Mouse (Mus musculus): ENCODE results near the gene Hsf2.
A peak's percentile ranks its signal among the peaks of the same experiment; 100 is the strongest.
"Not testable (repeated sequence)": the region's sequence is repeated elsewhere in the genome, so short reads cannot be mapped to it uniquely, and the experiment has no call there.

Gene Hsf2

DNA sequence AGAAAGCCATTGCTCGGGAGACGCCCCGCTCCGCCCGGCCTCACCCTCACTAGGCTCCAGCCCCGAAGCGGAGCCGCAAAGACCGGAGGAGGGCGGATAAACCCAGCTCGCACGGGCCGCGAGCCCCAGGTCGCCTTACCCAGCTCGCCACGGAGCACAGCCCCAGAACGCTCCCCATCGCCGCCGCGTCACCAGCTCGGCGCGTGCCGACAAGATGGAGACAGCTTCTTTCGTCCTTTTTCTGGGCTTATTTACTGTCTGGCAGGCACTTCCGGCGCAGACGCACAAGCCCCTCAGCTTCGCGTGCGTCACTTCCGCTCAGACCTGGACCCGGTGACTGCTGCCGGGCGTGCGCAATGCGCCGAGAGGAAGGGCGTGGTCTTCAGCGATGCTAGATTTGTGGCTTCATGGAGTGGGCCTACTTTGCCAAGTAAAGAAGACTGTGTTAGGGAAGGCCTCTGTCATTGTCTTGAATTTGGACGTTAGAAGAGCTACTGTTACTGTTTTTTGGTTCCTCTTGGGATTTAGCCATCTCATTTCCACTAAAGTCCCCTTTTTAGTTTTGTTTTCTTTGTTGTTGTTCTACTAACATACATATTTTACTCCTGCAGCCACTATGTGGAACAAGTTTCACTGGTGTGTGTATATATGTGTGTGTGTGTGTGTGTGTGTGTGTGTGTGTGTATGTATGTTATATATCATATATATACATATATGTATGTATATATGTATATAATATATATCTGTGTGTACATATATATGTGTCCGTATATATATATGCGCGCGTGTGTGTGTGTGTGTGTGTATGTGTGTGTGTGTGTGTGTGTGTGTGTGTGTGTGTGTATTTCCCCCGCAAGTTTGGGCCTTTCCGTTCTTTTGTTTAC lies 46.3 kb downstream of the Hsf2 start, which contains the start of gene Serinc1:
TSS of gene Serinc1 (minus strand) at position 313 of the 884 bp plus-strand sequence.
- peak; percentile 97 for DNase-seq (ENCODE audit: low spot score)

DNA sequence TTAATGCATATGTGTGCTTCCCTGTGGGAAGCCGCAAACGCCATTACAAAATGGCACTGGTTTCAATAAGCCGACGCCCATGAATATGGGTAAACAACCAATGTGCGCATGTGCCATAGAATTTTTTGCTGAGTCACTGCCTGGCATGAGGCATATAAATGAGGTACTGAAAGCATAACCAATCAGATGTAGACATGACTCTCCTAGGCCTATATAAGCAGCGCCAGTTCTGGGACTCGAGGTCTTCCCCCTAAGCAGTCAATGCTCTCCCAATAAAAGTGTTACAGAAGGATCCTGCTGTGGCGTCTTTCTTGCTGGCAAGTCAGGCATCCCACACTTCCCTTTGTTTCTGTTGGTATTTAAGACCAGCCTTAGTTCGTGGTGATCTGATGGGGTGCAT lies 57.7 kb downstream of the Hsf2 start:
- DNase-seq (ENCODE audit: low spot score): not testable (repeated sequence)

DNA sequence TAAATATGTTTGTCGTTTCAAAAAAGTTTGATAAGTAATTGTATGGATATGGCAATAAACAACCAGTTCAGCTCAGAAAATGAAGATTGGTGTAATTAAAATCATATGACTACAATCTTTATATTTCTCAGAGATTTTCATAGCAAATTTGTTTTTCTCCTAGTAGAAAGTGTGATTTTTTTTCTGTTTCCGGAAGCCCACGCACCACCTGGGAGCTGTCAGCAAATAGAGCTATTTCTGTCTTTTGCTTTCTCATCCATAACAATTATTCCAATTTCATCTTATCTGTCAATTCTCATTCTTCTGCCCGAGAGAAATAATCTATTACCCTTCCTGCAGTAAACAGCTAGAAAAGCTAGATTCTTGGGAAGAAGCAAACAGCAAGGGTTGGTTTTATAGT lies 63.4 kb downstream of the Hsf2 start:
- no peak for DNase-seq (ENCODE audit: low spot score)

DNA sequence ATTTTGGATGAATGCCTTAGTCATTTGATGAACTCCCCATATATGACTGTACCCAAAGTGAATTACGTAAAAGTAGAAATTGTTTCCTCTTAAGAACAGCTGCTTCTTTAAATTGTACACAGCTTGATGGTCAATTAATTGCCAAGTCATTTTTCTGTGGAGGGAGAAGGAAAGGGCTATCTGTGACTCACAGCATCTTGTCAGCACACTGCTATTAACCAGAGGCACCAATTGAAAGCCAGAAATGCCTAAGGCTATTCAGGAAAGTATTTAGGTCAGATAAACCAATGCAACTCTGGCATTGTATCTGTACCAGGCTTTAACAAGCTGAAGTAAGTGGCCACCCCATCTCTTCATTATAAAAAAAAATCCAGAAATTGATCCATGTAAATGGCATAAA lies 67.5 kb downstream of the Hsf2 start:
- no peak for DNase-seq (ENCODE audit: low spot score)

DNA sequence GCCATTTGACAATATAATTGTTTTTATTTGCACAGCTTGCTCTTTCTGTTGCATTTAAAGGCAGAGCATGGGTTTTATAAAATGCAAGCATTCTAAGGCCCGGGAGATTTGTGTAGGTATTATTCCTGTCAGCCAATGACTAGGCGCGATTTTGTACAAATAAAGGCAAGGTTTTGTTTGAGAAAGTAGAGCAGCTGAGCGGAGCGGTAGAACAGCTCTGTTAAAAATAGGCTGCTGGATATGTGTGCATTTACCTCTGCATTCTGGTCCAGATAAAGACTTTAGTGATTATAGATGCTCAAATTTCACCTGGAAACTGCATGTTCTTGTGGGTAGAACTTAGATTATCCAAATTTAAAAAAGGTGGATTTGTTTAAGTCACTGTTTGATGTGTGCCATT lies 71.4 kb downstream of the Hsf2 start:
- no peak for DNase-seq (ENCODE audit: low spot score)

Measured in embryo, embryonic 10.5 days (tissue).